Mouse (Mus musculus): ENCODE results near the gene Kctd3.

The Kctd3 gene

GRCm38 (mm10) chr1:189022925-189023700, 15.5 kb upstream of the Kctd3 start:
- in situ Hi-C loops (cut with MboI; ENCODE audit: low pct_unique_long_range_greater_than_20kb in 1 of 2, low sequenced_read_pairs in 2 of 2, unreplicated experiment in 1 of 2): loop anchor here in 1 of 2 experiments (10.0 kb wide), 1 partner anchor 602 kb away; no protein-coding TSS in a partner anchor

DNA sequence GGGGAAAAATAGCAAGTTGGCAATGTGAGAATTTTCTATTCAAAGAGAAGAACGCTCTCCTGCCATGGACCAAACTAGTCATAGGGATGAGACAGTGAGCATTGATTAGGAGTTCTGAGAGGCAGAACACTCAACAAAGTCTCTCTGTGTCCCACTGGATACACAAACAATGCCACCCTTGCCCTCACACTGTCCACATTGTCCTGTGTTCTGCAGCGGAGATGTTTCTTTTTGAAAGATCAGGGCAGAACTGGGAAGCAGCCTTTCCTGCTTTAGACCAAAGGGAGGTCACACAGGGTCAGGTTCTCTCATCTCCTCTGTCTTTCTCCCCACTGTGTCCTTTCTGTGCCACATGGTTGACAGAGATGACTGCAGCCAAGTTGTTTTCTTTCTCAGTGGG, 7.7 kb upstream of the Kctd3 start:
- in situ Hi-C loops (cut with MboI; ENCODE audit: low pct_unique_long_range_greater_than_20kb in 1 of 2, low sequenced_read_pairs in 2 of 2, unreplicated experiment in 1 of 2): no loop called here

DNA sequence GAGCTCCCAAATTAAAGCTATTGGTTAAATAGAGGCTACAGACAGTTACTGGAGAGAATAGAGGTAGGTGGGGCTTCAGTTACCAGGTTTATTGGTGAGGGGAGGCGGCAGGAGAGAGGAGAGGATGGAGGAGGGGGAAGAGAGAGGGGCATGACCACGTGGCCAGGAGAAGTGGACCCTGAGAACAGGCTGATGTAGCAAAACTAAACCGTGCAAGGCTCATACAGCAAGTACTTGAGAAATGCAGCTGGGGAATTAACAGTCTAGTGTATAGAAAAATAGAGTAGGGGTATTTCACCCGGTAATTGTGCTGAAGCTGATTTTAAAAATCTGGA, 5.9 kb upstream of the Kctd3 start:
- in situ Hi-C loops (cut with MboI; ENCODE audit: low pct_unique_long_range_greater_than_20kb in 1 of 2, low sequenced_read_pairs in 2 of 2, unreplicated experiment in 1 of 2): no loop called here

GRCm38 (mm10) chr1:189012846-189013586, 5.4 kb upstream of the Kctd3 start:
- in situ Hi-C loops (cut with MboI; ENCODE audit: low pct_unique_long_range_greater_than_20kb in 1 of 2, low sequenced_read_pairs in 2 of 2, unreplicated experiment in 1 of 2): no loop called here

DNA sequence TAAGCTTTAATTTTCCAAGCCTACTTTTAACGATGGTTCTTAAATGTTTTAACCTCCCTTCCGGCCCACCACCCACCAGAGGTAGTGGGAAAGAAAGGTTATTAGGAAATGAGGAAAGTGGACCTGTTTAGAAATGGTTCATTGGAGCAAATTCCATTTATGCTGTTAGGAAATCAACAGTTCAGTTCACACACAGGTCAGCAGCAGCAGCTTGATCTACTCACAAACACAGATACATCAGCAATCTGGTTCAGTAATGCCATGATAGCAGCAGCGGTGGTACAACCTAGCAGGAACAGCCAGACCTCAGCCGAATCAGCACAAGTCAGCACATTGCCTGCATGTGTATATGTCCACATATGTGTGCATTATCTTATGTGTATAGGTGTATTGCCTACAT, 3.0 kb upstream of the Kctd3 start:
- in situ Hi-C loops (cut with MboI; ENCODE audit: low pct_unique_long_range_greater_than_20kb in 1 of 2, low sequenced_read_pairs in 2 of 2, unreplicated experiment in 1 of 2): no loop called here

DNA sequence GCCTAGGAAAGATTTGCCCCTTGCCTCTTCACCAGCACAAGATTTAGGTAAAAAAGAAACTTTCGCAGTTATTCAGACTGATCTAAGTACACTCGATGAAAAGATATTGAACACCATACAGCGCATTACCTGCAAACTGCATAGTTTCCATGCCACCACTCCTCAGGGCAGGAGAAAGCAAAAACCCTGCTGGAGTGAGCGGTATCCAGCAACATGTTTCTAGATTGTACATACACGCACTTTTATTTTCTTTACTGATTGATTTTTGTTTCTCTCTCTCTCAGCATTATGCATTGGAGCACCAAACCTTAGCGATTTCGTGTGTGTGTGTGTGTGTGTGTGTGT, 311 bp upstream of the Kctd3 start:
- in situ Hi-C loops (cut with MboI; ENCODE audit: low pct_unique_long_range_greater_than_20kb in 1 of 2, low sequenced_read_pairs in 2 of 2, unreplicated experiment in 1 of 2): no loop called here

GRCm38 (mm10) chr1:189006826-189007225, 815 bp downstream of the Kctd3 start:
- in situ Hi-C loops (cut with MboI; ENCODE audit: low pct_unique_long_range_greater_than_20kb in 1 of 2, low sequenced_read_pairs in 2 of 2, unreplicated experiment in 1 of 2): no loop called here

- in situ Hi-C loops (cut with MboI; ENCODE audit: low pct_unique_long_range_greater_than_20kb in 1 of 2, low sequenced_read_pairs in 2 of 2, unreplicated experiment in 1 of 2): no loop called here
These were observed 1.4 kb downstream of the Kctd3 start for GRCm38 (mm10) chr1:189006267-189006666.

DNA sequence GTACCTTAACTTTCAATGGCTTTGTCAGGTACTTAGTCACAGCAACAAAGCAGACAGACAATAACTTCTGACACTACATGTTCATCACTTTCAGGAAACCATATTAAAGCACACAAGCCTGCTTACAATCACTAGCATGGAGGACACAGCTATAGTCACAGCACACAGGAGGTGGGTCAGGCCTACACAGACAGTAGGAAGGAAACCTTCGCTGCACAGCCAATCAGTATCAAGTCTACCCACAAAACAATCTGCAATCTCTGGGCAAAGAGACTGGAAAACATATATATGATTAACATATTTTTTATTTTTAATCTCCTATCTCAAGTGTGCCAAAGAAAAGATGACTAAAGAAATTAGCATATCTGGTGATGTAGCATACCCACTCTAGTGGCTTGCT, 2.9 kb downstream of the Kctd3 start:
- in situ Hi-C loops (cut with MboI; ENCODE audit: low pct_unique_long_range_greater_than_20kb in 1 of 2, low sequenced_read_pairs in 2 of 2, unreplicated experiment in 1 of 2): no loop called here

DNA sequence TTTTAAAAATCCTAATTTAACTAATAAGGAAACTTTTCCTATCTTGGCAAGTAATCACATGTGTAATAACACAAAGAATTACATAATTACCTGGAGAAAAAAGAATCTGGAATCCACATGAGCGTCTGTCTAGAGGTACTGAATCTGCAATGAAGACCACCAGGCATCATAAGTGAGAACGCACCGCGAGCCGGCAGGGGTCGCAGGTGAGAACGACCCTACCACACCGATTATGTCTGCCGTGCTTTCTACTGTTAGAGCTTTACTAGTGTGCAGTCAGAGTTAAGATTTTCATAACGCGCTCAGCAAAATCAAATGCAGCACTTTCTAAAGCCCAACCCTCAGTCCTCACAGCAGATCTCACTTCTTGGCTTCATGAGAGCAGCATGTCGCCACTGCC, 5.8 kb downstream of the Kctd3 start:
- in situ Hi-C loops (cut with MboI; ENCODE audit: low pct_unique_long_range_greater_than_20kb in 1 of 2, low sequenced_read_pairs in 2 of 2, unreplicated experiment in 1 of 2): no loop called here

GRCm38 (mm10) chr1:188999981-189000380, 7.7 kb downstream of the Kctd3 start:
- in situ Hi-C loops (cut with MboI; ENCODE audit: low pct_unique_long_range_greater_than_20kb in 1 of 2, low sequenced_read_pairs in 2 of 2, unreplicated experiment in 1 of 2): no loop called here

DNA sequence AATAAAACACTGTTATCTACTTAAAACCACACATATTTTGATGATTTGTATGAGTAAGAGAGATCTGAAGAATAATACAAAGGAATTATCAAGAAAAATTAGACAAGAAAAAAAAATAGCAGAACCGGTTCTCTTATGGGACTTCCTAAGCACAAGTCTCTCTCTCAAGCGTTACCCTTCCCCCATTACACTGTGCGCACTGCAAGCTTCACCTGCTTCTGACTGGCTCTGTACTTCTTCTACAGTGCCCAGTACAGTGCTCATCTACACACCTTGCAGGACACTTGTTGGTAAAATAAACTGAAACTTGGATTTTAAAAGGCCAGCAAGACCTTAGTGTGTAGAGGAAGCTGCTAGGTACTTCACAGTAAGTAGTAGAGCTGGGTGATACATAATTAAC, 9.7 kb downstream of the Kctd3 start:
- in situ Hi-C loops (cut with MboI; ENCODE audit: low pct_unique_long_range_greater_than_20kb in 1 of 2, low sequenced_read_pairs in 2 of 2, unreplicated experiment in 1 of 2): no loop called here

DNA sequence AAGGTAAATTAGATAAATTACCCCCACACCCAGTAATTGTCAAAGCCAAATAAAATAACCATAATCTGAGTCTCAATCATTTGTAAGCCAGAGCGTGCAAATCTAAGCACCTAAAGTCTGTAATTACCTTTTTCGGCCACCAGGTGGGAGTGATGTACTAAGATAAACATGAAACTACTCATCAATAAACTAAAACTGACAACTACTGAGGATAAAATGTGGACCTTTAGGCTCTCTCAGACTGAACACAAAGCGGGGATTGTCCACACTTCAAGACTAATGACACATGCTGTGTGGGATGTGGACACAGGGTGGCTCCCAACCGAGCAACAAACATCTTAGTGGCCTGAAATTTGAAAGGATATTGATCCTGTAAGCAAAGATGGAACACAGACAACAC, 14.4 kb downstream of the Kctd3 start:
- in situ Hi-C loops (cut with MboI; ENCODE audit: low pct_unique_long_range_greater_than_20kb in 1 of 2, low sequenced_read_pairs in 2 of 2, unreplicated experiment in 1 of 2): no loop called here

DNA sequence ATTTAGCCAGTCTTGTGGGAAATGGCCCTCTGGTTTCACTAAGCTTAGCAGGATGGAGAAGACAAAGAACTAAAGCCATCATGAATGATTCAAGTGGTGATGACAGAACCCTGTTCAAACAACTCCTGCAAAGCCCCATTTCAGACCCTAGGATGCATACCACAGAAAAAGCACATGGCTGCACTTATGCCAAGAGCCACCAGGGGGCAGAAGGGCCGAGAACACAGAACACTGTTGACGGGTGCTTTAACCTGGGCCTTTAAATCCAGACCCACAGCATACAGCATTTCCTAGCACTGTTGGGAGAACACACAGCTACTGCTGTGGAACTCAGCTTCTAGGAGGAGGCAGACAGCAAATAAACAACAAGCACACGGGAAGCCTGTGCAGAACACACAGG, 27.6 kb downstream of the Kctd3 start:
- in situ Hi-C loops (cut with MboI; ENCODE audit: low pct_unique_long_range_greater_than_20kb in 1 of 2, low sequenced_read_pairs in 2 of 2, unreplicated experiment in 1 of 2): no loop called here

GRCm38 (mm10) chr1:188973926-188974325, 33.7 kb downstream of the Kctd3 start:
- in situ Hi-C loops (cut with MboI; ENCODE audit: low pct_unique_long_range_greater_than_20kb in 1 of 2, low sequenced_read_pairs in 2 of 2, unreplicated experiment in 1 of 2): no loop called here

DNA sequence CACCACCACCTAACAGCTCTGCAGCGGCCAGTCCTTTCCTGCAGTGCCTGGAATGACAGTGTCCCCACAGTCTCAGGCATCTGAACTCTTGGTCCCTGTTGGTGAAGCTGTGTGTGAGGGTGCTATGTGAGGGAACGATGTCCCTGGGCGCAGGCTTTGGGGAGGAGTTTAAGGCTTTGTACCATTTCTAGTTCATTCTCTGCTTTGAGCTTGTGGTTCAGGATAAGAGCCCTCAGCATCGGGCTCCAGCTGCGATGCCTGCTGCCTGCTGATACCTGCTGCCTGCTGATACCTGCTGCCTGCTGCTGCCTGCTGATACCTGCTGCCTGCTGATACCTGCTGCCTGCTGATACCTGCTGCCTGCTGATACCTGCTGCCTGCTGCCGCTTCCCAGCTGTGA, 34.6 kb downstream of the Kctd3 start:
- in situ Hi-C loops (cut with MboI; ENCODE audit: low pct_unique_long_range_greater_than_20kb in 1 of 2, low sequenced_read_pairs in 2 of 2, unreplicated experiment in 1 of 2): no loop called here

DNA sequence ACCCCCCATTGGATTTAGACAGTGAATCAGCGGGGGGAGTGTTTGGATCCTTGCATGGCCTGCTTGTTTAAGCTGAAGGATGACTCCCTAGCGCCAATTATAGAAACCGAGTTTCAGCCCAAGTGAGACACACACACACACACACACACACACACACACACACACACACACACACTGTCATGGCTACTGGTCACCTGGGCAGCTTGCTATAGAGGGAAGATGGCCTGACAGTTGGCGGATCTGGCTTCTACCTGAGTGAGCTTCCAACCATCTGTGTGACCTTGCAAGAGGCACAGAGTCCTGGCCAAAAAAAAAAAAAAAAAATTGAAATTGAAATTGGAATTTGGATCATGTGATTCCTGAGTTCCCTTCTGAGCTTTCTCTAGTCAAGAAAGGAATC, 55.1 kb downstream of the Kctd3 start:
- in situ Hi-C loops (cut with MboI; ENCODE audit: low pct_unique_long_range_greater_than_20kb in 1 of 2, low sequenced_read_pairs in 2 of 2, unreplicated experiment in 1 of 2): no loop called here

GRCm38 (mm10) chr1:188951091-188951490, 56.5 kb downstream of the Kctd3 start:
- in situ Hi-C loops (cut with MboI; ENCODE audit: low pct_unique_long_range_greater_than_20kb in 1 of 2, low sequenced_read_pairs in 2 of 2, unreplicated experiment in 1 of 2): no loop called here

DNA sequence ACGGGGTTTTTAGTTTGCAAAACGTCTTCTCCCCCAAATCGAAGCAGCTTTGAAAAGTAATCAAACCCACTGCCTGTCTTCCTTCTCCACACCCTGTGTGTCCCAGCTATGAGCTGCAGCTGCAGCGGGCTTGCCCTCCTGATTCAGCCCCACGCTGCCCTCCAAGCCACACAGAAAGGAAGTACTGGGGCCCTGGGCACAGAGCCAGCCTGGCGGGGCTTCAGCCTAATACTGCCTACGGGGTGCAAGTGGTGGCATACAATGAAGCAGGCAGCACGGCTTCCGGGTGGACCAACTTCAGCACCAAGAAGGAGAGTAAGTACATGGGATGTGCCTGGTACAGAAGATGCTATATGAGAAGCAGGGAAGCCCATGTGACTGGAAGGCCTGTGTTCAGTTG, 59.4 kb downstream of the Kctd3 start:
- in situ Hi-C loops (cut with MboI; ENCODE audit: low pct_unique_long_range_greater_than_20kb in 1 of 2, low sequenced_read_pairs in 2 of 2, unreplicated experiment in 1 of 2): no loop called here

DNA sequence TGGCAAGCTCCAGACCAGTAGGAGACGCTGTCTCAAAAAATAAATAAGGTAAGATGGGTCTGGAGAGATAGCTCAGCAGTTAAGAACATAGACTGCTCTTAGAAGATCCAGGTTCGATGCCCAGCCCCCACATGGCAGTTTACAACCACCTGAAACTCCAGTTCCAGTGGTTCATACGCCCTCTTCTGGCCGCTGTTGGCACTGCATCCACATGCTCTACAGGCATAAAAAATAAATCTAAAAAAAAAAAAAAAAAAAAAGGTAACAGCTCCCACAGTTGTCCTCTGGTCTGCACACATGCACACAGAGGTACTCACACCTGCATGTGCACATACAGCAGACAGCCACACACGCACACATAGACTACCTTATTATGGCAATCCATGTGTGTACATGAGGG, 59.8 kb downstream of the Kctd3 start:
- in situ Hi-C loops (cut with MboI; ENCODE audit: low pct_unique_long_range_greater_than_20kb in 1 of 2, low sequenced_read_pairs in 2 of 2, unreplicated experiment in 1 of 2): no loop called here

All from mouse embryonic stem cell (cell line).